23 mouse cellular contexts compared by ENCODE assay signal in genomic region chr1:64443436-64443835, GRCm38 (mm10).
DNase-seq lines count a peak whose midpoint lies in the region; ATAC-seq and TF ChIP-seq lines count a peak whose summit lies in the region.
"Had no signal": no experiment of that assay in that cellular context is flagged by ENCODE, and none has a peak within 500 bp of the region (broad histone marks: within the 10 kb centered on the region; RNA-seq: fewer than 3 reads in every experiment).

No protein-coding gene starts in this region.

- 87% methylated on average over 6 of the region's 6 CpGs for WGBS in intestine, postnatal 0 days
- 83% methylated on average over 6 of the region's 6 CpGs for WGBS in intestine, embryonic 16.5 days

- no peaks in the 10 kb centered on the region for H3K36me3 ChIP-seq in intestine, postnatal 0 days (ENCODE audit: control insufficient read depth, insufficient read depth)
- no peaks in the 10 kb centered on the region for H3K36me3 ChIP-seq in intestine, embryonic 16.5 days (ENCODE audit: control insufficient read depth, insufficient read depth, low read length)
- H3K36me3 ChIP-seq: embryonic facial prominence, embryonic 12.5 days; embryonic facial prominence, embryonic 15.5 days; hindbrain, embryonic 13.5 days had no signal

- TF ChIP-seq CTCF in intestine, postnatal 0 days (IDR thresholded peaks at IDR 0.05; ENCODE audit: low read depth) = peak; percentile 15; the same call in 1 of the 2 replicates
- peak; percentile 11 for TF ChIP-seq CTCF in Patski (IDR thresholded peaks at IDR 0.05)

- no peaks in the 10 kb centered on the region for H3K9me3 ChIP-seq in intestine, postnatal 0 days (ENCODE audit: control insufficient read depth)
- no peaks in the 10 kb centered on the region for H3K9me3 ChIP-seq in intestine, embryonic 16.5 days (ENCODE audit: control insufficient read depth, low read length)
- H3K9me3 ChIP-seq: embryonic facial prominence, embryonic 12.5 days; embryonic facial prominence, embryonic 15.5 days; hindbrain, embryonic 13.5 days had no signal

- in situ Hi-C loops in Patski (cut with MboI; ENCODE audit: low pct_unique_long_range_greater_than_20kb) = loop anchor here (10.0 kb wide), 2 partner anchors 139 to 219 kb away; no protein-coding TSS in a partner anchor

- no peaks in the 10 kb centered on the region for H3K27me3 ChIP-seq in intestine, postnatal 0 days (replicated peaks; ENCODE audit: control insufficient read depth, insufficient read depth, low read length)
- no peaks in the 10 kb centered on the region for H3K27me3 ChIP-seq in intestine, embryonic 16.5 days (replicated peaks; ENCODE audit: control insufficient read depth, insufficient read depth, low read length)
- no peaks in the 10 kb centered on the region for H3K27me3 ChIP-seq in Patski
- H3K27me3 ChIP-seq: embryonic facial prominence, embryonic 15.5 days; hindbrain, embryonic 13.5 days had no signal

- ATAC-seq in intestine, postnatal 0 days = no peak
- no peak for ATAC-seq in intestine, embryonic 16.5 days
- no peak for ATAC-seq in Patski
- ATAC-seq: activated CD4-positive, CD25-positive, alpha-beta regulatory T cell, adult 4 months; CD4-positive, CD25-positive, alpha-beta regulatory T cell, adult 4 months; forebrain, embryonic 14.5 days; forebrain, postnatal 0 days; hindbrain, embryonic 16.5 days; inflammation-experienced regulatory T-cells, adult 6 months had no signal

- CTCF ChIA-PET in Patski (lab: Charles Lee) = interaction anchor here (1.0 kb wide), 1 partner anchor 680 kb away, joined by 4 read pairs; no protein-coding TSS in a partner anchor

- POLR2A ChIA-PET in Patski (lab: Charles Lee) = no interaction called here

- H3K9ac ChIP-seq in intestine, postnatal 0 days (ENCODE audit: low read depth, low read length) = no peak overlapping the region
- H3K9ac ChIP-seq in intestine, embryonic 16.5 days (ENCODE audit: low read depth, low read length) = no peak overlapping the region
- H3K9ac ChIP-seq: embryonic facial prominence, embryonic 12.5 days; embryonic facial prominence, embryonic 15.5 days; forebrain, postnatal 0 days; hindbrain, embryonic 13.5 days had no signal

- H3K4me2 ChIP-seq in intestine, postnatal 0 days (replicated peaks; ENCODE audit: low read depth) = no peak overlapping the region
- H3K4me2 ChIP-seq in intestine, embryonic 16.5 days (ENCODE audit: low read depth, low read length) = no peak overlapping the region
- H3K4me2 ChIP-seq: embryonic facial prominence, embryonic 12.5 days; embryonic facial prominence, embryonic 15.5 days; heart, embryonic 11.5 days; hindbrain, embryonic 13.5 days had no signal

- no peak overlapping the region for H3K4me3 ChIP-seq in intestine, postnatal 0 days (ENCODE audit: low read depth, low read length)
- no peak overlapping the region for H3K4me3 ChIP-seq in intestine, embryonic 16.5 days (ENCODE audit: low read length)
- H3K4me3 ChIP-seq: embryonic facial prominence, embryonic 12.5 days; embryonic facial prominence, embryonic 15.5 days; gastrocnemius, adult 2 months; hindbrain, embryonic 13.5 days had no signal

- peak; percentile 47 to 62 for DNase-seq in cerebellum, postnatal 14 days
- DNase-seq in cerebellum, adult 11 months = no peak
- no peak for DNase-seq in Patski (ENCODE audit: low read depth, low spot score)
- DNase-seq in right cerebral cortex, postnatal 14 days = no peak
- DNase-seq: adrenal gland, adult 8-10 months; adrenal gland, postnatal 25 days; cerebellum, adult 8-10 months; forebrain, postnatal 0 days; gastrocnemius, adult 2 months; gastrocnemius, postnatal 14 days; heart, adult 11 months; kidney, adult 11 months had no signal

- no peak overlapping the region for H3K27ac ChIP-seq in intestine, postnatal 0 days (ENCODE audit: low read depth, low read length)
- no peak overlapping the region for H3K27ac ChIP-seq in intestine, embryonic 16.5 days (ENCODE audit: low read length)
- H3K27ac ChIP-seq: embryonic facial prominence, embryonic 12.5 days; embryonic facial prominence, embryonic 15.5 days; gastrocnemius, adult 2 months; hindbrain, embryonic 13.5 days had no signal

- no peaks in the 10 kb centered on the region for H3K4me1 ChIP-seq in intestine, postnatal 0 days (replicated peaks; ENCODE audit: control insufficient read depth, insufficient read depth, low read length)
- no peaks in the 10 kb centered on the region for H3K4me1 ChIP-seq in intestine, embryonic 16.5 days (ENCODE audit: control insufficient read depth, insufficient read depth, low read length)

Comparison
In these comparisons a context has a peak if more than half of its experiments do, and no peak if none do; other contexts are left out.
1. DNase-seq: peak in cerebellum, postnatal 14 days (2 of 2); none in cerebellum, adult 11 months (single experiment), Patski (single experiment) and right cerebral cortex, postnatal 14 days (single experiment).